Mouse (Mus musculus) liver, embryonic 16.5 days (tissue): ENCODE data around the gene Btbd17. TPM values are rescaled to one million over a fixed set of nuclear protein-coding genes. Genes with fewer than 3 reads are reported as not detected.

Experiments used
- ATAC-seq: fragments of 200-750 bp; cut with Nextera tagmentation; 2 replicates; pipeline ENCODE4 v1.8.0; 2017; ENCODE audit warnings: low read depth, mild to moderate bottlenecking, moderate number of reproducible peaks, moderate library complexity
- H3K27ac ChIP-seq: fragments of 300-500 bp; sonication (generic); 2 replicates; pipeline ENCODE4 v1.5.1; 2014; ENCODE audit warnings: mild to moderate bottlenecking, low read length
- H3K27me3 ChIP-seq: fragments of 300-500 bp; sonication (generic); 2 replicates; pipeline ENCODE4 v1.6.1; 2014; ENCODE audit warnings: low read depth, low read length, mixed read lengths; ENCODE audit not compliant: control insufficient read depth, insufficient read depth
- H3K36me3 ChIP-seq: fragments of 300-500 bp; sonication (generic); 2 replicates; pipeline ENCODE4 v1.6.1; 2014; ENCODE audit warnings: mild to moderate bottlenecking; ENCODE audit not compliant: control insufficient read depth, insufficient read depth
- H3K4me1 ChIP-seq: fragments of 300-500 bp; sonication (generic); 2 replicates; pipeline ENCODE4 v1.6.1; 2014; ENCODE audit warnings: low read depth, low read length, mixed read lengths; ENCODE audit not compliant: control insufficient read depth
- H3K4me2 ChIP-seq: fragments of 300-500 bp; sonication (generic); 2 replicates; pipeline ENCODE4 v1.6.1; 2014; ENCODE audit warnings: low read depth, low read length, mixed read lengths
- H3K4me3 ChIP-seq: fragments of 300-500 bp; sonication (generic); 2 replicates; pipeline ENCODE4 v1.5.1; 2014; ENCODE audit warnings: low read depth, mild to moderate bottlenecking, low read length
- H3K9ac ChIP-seq: fragments of 300-500 bp; sonication (generic); 2 replicates; pipeline ENCODE4 v1.6.1; 2014; ENCODE audit warnings: low read depth, low read length
- H3K9me3 ChIP-seq: fragments of 300-500 bp; sonication (generic); replicated peaks from 2 replicates; pipeline ENCODE4 v1.6.1; 2016; ENCODE audit warnings: low read length; ENCODE audit not compliant: control insufficient read depth
- WGBS: fragments of 180-500 bp; shearing (Covaris S2); extraction: QIAGEN DNeasy Blood & Tissue Kit; methylation state at CpG from one replicate; pipeline ENCODE4 v1.1.7; 2014; ENCODE audit not compliant: insufficient replicate concordance; 5-methylcytosine and 5-hydroxymethylcytosine counted together
- polyA plus RNA-seq: library from polyadenylated mRNA; unstranded; fragments of >200 nt; fragmentation: Nextera tagmentation; extraction: Ambion mirVana; gene quantifications from 2 replicates; pipeline ENCODE4 v1.2.1, GENCODE M21; 2015

Gene Btbd17
- not detected in 2 replicates for polyA plus RNA-seq

GRCm38 (mm10) chr11:114795848-114796322 is at the start of gene Btbd17:
Gene Btbd17, minus strand, starts transcription at chr11:114795945.
- no peak for ATAC-seq
- WGBS: 12% methylated on average over 4 of the region's 4 CpGs
- Histone ChIP-seq H3K36me3 (no peaks in the 10 kb centered on the region), H3K9me3 (no peaks in the 10 kb centered on the region), H3K27ac (no peak within 1 kb of the TSS), H3K9ac (no peak within 1 kb of the TSS), H3K4me3 (peak within 1 kb of the TSS; percentile 26), H3K4me2 (peak within 1 kb of the TSS; percentile 55), H3K27me3 (peaks cover 34% of the 10 kb centered on the region), H3K4me1 (no peaks in the 10 kb centered on the region; the same call in none of the 2 replicates)

- Histone ChIP-seq H3K9ac (no peak overlapping the region), H3K27ac (no peak overlapping the region), H3K4me1 (peaks cover 4% of the 10 kb centered on the region; the same call in 1 of the 2 replicates), H3K4me3 (no peak overlapping the region), H3K36me3 (no peaks in the 10 kb centered on the region), H3K9me3 (no peaks in the 10 kb centered on the region), H3K27me3 (peaks cover 3% of the 10 kb centered on the region), H3K4me2 (no peak overlapping the region)
- ATAC-seq: no peak
- WGBS: 61% methylated on average over 7 of the region's 7 CpGs
Measured at GRCm38 (mm10) chr11:114844464-114845220, 48.9 kb upstream of the Btbd17 start.

- Histone ChIP-seq H3K36me3 (no peaks in the 10 kb centered on the region), H3K4me1 (peaks cover 4% of the 10 kb centered on the region; the same call in 1 of the 2 replicates), H3K27ac (no peak overlapping the region), H3K4me2 (no peak overlapping the region), H3K9me3 (no peaks in the 10 kb centered on the region), H3K27me3 (no peaks in the 10 kb centered on the region), H3K4me3 (no peak overlapping the region), H3K9ac (no peak overlapping the region)
- WGBS: 9% methylated on average over 8 of the region's 8 CpGs
- ATAC-seq: no peak
Measured at GRCm38 (mm10) chr11:114843818-114844463, 48.2 kb upstream of the Btbd17 start.

- no peak overlapping the region for H3K4me2 ChIP-seq
- 38% methylated on average over 5 of the region's 5 CpGs for WGBS
- H3K9ac ChIP-seq: no peak overlapping the region
- H3K4me1 ChIP-seq: peaks cover 20% of the 10 kb centered on the region
- ATAC-seq: no peak
- no peaks in the 10 kb centered on the region for H3K9me3 ChIP-seq
- no peak overlapping the region for H3K27ac ChIP-seq
- no peaks in the 10 kb centered on the region for H3K36me3 ChIP-seq
- H3K4me3 ChIP-seq: no peak overlapping the region
- no peaks in the 10 kb centered on the region for H3K27me3 ChIP-seq
Measured at GRCm38 (mm10) chr11:114833166-114833565, 37.4 kb upstream of the Btbd17 start.

- H3K4me2 ChIP-seq: peak overlapping the region; percentile 61
- H3K4me3 ChIP-seq: peak overlapping the region; percentile 44
- H3K9me3 ChIP-seq: no peaks in the 10 kb centered on the region
- peak overlapping the region; percentile 38; the same call in 1 of the 2 replicates for H3K27ac ChIP-seq
- H3K36me3 ChIP-seq: no peaks in the 10 kb centered on the region
- peaks cover 16% of the 10 kb centered on the region for H3K4me1 ChIP-seq
- no peak for ATAC-seq
- H3K27me3 ChIP-seq: no peaks in the 10 kb centered on the region
- peak overlapping the region; percentile 56; the same call in 1 of the 2 replicates for H3K9ac ChIP-seq
- WGBS: 44% methylated on average over 8 of the region's 8 CpGs
Measured at GRCm38 (mm10) chr11:114830433-114830773, 34.7 kb upstream of the Btbd17 start.

- 11% methylated on average over 24 of the region's 24 CpGs for WGBS
- H3K4me1 ChIP-seq: peaks cover 16% of the 10 kb centered on the region
- H3K36me3 ChIP-seq: no peaks in the 10 kb centered on the region
- peak; percentile 75 for ATAC-seq
- H3K27ac ChIP-seq: peak overlapping the region; percentile 48
- peak overlapping the region; percentile 56; the same call in 1 of the 2 replicates for H3K9ac ChIP-seq
- peak overlapping the region; percentile 44 for H3K4me3 ChIP-seq
- no peaks in the 10 kb centered on the region for H3K27me3 ChIP-seq
- H3K9me3 ChIP-seq: no peaks in the 10 kb centered on the region
- peak overlapping the region; percentile 61 for H3K4me2 ChIP-seq
Measured at GRCm38 (mm10) chr11:114829499-114830432, 34.0 kb upstream of the Btbd17 start.

- WGBS: 0% methylated on average over 5 of the region's 5 CpGs
- Histone ChIP-seq H3K4me1 (peaks cover 16% of the 10 kb centered on the region), H3K9ac (no peak overlapping the region), H3K36me3 (no peaks in the 10 kb centered on the region), H3K9me3 (no peaks in the 10 kb centered on the region), H3K27ac (no peak overlapping the region), H3K27me3 (no peaks in the 10 kb centered on the region), H3K4me2 (no peak overlapping the region), H3K4me3 (no peak overlapping the region)
- ATAC-seq: peak; percentile 56
Measured at GRCm38 (mm10) chr11:114826686-114827085, 30.9 kb upstream of the Btbd17 start.

- H3K27me3 ChIP-seq: no peaks in the 10 kb centered on the region
- WGBS: 47% methylated on average over 11 of the region's 11 CpGs
- peaks cover 4% of the 10 kb centered on the region for H3K4me1 ChIP-seq
- no peak overlapping the region for H3K27ac ChIP-seq
- no peaks in the 10 kb centered on the region for H3K9me3 ChIP-seq
- H3K4me3 ChIP-seq: no peak overlapping the region
- H3K9ac ChIP-seq: no peak overlapping the region
- ATAC-seq: no peak
- no peak overlapping the region for H3K4me2 ChIP-seq
- H3K36me3 ChIP-seq: no peaks in the 10 kb centered on the region
Measured at GRCm38 (mm10) chr11:114823199-114823725, 27.5 kb upstream of the Btbd17 start.
